Mouse (Mus musculus) liver, embryonic 14.5 days (tissue): ENCODE results near the gene Ercc6l2.

Experiments used
- CTCF ChIP-seq: IDR thresholded peaks from 2 replicates; pipeline ENCODE4 v1.5.1; 2016; ENCODE audit warnings: antibody characterized with exemption, low read depth, control low read depth
- EP300 ChIP-seq: IDR thresholded peaks from 2 replicates; pipeline ENCODE4 v1.6.1; 2016; ENCODE audit warnings: antibody characterized with exemption, low read depth

DNA sequence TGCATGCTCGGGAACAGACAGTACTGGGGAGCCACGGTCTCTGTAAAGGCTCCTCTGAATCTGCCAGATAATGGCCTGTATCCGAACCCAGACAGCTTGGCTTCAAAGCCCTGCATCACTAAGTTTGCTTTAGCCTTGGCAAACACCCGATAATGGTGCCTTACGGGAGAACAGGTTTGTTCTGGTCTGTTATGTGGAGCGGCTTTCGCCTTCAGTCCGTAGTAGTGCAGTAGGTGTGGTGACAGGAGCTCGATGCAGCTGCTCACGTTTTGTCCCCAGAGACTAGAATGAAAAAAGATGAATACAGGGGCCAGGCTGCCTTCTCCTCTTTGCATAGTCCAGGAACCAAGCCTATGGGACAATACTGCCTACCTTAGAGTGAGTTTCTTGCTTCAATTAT is 115.5 kb downstream of the Ercc6l2 start:
- TF ChIP-seq CTCF (no peak), EP300 (no peak)
